Mouse (Mus musculus) lung, embryonic 15.5 days (tissue): Measurements from ENCODE around the gene Syne2. TPM values are rescaled to one million over a fixed set of nuclear protein-coding genes. Genes with fewer than 3 reads are reported as not detected.

Experiments used
- ATAC-seq: fragments of 200-750 bp; cut with Nextera tagmentation; 2 replicates; pipeline ENCODE4 v1.8.0; 2017; ENCODE audit warnings: moderate number of reproducible peaks, borderline replicate concordance; ENCODE audit not compliant: low FRiP score, low TSS enrichment; ENCODE audit errors: extremely low read depth
- H3K27ac ChIP-seq: fragments of 300-500 bp; sonication (generic); 2 replicates; pipeline ENCODE4 v1.5.1; 2015; ENCODE audit warnings: moderate library complexity, mild to moderate bottlenecking, inconsistent platforms
- H3K27me3 ChIP-seq: fragments of 300-500 bp; sonication (generic); 2 replicates; pipeline ENCODE4 v1.6.1; 2015; ENCODE audit warnings: inconsistent platforms
- H3K36me3 ChIP-seq: fragments of 300-500 bp; sonication (generic); 2 replicates; pipeline ENCODE4 v1.6.1; 2015; ENCODE audit warnings: inconsistent platforms
- H3K4me1 ChIP-seq: fragments of 300-500 bp; sonication (generic); 2 replicates; pipeline ENCODE4 v1.6.1; 2015; ENCODE audit warnings: inconsistent platforms
- H3K4me2 ChIP-seq: fragments of 300-500 bp; sonication (generic); 2 replicates; pipeline ENCODE4 v1.6.1; 2015; ENCODE audit warnings: inconsistent platforms, mild to moderate bottlenecking, moderate library complexity
- H3K4me3 ChIP-seq: fragments of 300-500 bp; sonication (generic); 2 replicates; pipeline ENCODE4 v1.5.1; 2015; ENCODE audit warnings: mild to moderate bottlenecking, inconsistent platforms
- H3K9ac ChIP-seq: fragments of 300-500 bp; sonication (generic); 2 replicates; pipeline ENCODE4 v1.6.1; 2015; ENCODE audit warnings: inconsistent platforms
- H3K9me3 ChIP-seq: fragments of 300-500 bp; sonication (generic); 2 replicates; pipeline ENCODE4 v1.6.1; 2016; ENCODE audit warnings: inconsistent platforms
- WGBS: fragments of 180-500 bp; shearing (Covaris S2); methylation state at CpG from one replicate; pipeline ENCODE4 v1.1.7; 2015; 5-methylcytosine and 5-hydroxymethylcytosine counted together
- polyA plus RNA-seq: library from polyadenylated mRNA; unstranded; fragments of >200 nt; fragmentation: Nextera tagmentation; extraction: Ambion mirVana; gene quantifications from 2 replicates; pipeline ENCODE4 v1.2.1, GENCODE M21; 2015

Syne2 gene
- polyA plus RNA-seq, 1 experiment from 2014 or later: 67.2 TPM

DNA sequence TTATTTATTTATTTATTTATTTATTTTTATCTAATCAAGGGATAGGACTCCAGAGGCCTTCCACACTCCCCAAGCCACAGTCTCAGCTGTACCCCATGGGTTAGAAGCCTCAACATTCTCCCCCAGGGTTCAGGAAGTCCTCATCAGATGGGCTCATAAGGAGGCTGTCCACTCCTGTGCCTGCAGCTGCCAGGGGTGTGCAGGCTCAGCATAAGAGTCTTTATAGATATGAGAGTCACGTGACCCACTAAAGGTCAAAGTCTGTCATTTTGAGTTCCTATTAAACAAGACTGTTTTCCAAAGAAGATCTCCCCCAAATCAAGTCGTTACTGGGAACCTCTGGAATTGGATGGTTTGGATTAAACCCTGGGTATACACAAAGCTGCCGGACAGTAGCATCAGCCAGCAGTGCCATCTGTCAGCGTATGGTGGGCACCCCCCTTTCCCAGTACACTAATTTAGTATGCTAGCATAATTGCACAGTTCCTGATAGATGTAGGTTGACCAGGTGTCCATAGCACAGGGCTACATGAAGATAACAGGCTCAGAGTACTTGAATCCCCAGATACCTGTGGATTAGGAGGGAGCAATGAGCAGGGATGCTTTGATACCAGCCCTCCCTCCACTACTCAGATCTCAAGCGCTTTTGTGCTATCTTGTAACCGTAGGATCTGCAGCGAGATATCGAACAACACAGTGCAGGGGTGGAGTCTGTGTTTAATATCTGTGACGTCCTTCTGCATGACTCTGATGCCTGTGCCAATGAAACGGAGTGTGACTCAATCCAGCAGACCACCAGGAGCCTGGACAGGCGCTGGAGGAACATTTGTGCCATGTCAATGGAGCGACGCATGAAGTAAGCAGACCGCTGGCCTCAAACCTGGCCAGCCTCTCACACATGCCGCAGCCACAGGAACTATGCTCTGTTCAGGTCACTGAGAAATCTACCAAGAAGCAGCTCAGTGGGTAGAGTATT lies 276.0 kb downstream of the Syne2 start:
- Histone ChIP-seq H3K9ac (no peak overlapping the region), H3K36me3 (peaks cover 30% of the 10 kb centered on the region), H3K4me3 (no peak overlapping the region), H3K4me2 (no peak overlapping the region), H3K27me3 (no peaks in the 10 kb centered on the region), H3K27ac (no peak overlapping the region), H3K9me3 (no peaks in the 10 kb centered on the region), H3K4me1 (peaks cover 17% of the 10 kb centered on the region)
- ATAC-seq: peak; percentile 41; the same call in 1 of the 2 replicates
- WGBS: 73% methylated on average over 15 of the region's 15 CpGs

DNA sequence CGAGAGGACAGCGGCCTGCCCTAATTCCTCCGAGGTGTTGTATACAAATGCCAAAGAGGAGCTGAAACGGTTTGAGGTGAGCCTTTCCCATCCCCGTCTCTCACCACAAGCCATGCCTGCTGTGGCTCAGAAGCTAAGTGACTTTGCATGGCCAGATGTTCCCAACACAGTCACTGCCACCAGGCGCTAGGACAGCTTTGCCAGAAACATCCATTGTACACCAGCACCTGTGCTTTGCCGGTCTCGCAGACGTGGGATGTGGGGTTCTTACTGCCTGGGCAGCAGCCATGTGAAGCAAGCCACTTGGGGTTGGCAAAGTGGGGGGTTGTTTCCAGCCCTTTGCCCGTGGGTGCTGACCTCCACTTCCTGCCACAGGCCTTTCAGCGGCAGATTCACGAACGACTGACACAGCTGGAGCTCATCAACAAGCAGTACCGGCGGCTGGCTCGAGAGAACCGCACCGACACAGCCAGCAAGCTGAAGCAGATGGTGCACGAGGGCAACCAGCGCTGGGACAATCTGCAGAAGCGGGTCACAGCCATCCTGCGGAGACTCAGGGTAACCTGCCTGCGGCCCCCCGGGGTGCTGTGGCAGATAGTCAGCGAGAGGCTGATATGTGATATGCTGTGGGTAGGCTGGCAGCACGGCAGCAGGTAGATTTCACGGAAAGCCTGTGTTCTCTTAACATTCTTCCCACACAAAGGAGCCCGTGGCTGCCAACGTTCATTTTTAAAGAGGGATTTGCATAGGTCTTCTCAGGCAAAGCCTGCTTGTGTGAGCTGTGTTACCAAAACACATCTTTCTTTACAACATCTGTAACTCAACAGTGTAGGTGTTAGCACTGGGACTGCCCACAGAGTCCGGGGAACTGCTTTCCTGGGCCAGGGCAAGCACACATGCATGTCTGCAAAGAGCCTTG lies 277.4 kb downstream of the Syne2 start:
- no peaks in the 10 kb centered on the region for H3K27me3 ChIP-seq
- no peak overlapping the region for H3K9ac ChIP-seq
- WGBS: 43% methylated on average over 30 of the region's 30 CpGs
- peak; percentile 66 for ATAC-seq
- H3K27ac ChIP-seq: no peak overlapping the region
- no peaks in the 10 kb centered on the region for H3K9me3 ChIP-seq
- no peak overlapping the region for H3K4me3 ChIP-seq
- H3K4me2 ChIP-seq: no peak overlapping the region
- peaks cover 42% of the 10 kb centered on the region for H3K36me3 ChIP-seq
- peaks cover 17% of the 10 kb centered on the region for H3K4me1 ChIP-seq

DNA sequence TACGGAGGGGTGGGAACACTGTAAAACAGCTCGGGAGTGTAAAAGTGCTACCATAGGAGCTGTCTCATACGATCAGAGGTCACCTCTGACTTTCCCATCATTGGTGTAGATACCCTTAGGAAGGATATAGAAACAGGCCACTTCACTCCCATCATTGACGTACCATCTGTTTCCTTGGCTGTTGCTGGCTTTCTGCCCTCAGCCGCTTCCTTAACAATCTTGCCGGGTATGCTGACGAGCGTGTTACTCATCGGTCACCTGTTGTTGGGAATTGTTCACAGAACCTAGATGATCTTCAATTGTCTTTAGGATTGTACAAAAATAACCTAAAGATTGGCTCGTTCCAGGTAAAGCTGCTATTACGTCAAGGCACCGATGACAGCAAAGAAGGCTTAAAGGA lies 284.7 kb downstream of the Syne2 start:
- no peaks in the 10 kb centered on the region for H3K27me3 ChIP-seq
- no peak for ATAC-seq
- no peak overlapping the region for H3K4me2 ChIP-seq
- H3K9ac ChIP-seq: no peak overlapping the region
- H3K9me3 ChIP-seq: no peaks in the 10 kb centered on the region
- H3K36me3 ChIP-seq: peaks cover 67% of the 10 kb centered on the region
- 90% methylated on average over 12 of the region's 12 CpGs for WGBS
- H3K4me3 ChIP-seq: no peak overlapping the region
- H3K27ac ChIP-seq: no peak overlapping the region
- no peaks in the 10 kb centered on the region for H3K4me1 ChIP-seq

DNA sequence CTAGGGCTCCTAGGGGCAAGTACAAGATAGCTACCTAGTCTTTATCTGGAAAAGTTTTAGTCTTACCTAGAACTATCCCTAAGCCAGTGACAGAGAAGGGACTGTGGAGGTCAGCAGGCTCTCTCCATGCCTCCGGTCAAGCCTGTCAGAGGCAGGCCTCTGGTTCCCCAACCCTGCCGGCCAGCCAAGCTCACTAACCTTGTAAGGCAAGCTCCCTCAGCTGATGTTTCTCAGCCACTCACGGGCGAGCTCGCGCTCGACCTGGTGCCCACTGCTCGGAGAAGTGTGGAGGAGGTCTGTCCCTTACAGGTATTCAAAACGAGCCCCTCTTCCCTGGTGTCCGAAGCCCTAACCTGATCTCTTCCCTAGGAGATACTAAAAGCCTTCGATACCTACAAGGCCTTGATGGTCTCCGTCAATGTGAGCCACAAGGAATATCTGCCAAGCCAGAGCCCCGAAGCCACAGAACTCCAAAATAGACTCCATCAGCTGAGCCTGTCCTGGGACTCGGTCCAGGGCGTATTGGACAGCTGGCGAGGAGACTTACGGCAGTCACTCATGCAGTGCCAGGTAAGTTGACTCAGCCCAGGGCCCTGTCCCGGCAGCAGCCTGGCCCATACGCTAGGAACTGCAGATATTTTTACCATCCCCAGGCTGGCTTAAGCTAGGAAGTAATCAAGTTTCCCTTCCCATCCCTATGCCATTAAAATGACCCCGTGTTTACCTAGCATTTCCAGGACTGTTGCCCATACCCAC lies 286.8 kb downstream of the Syne2 start:
- 93% methylated on average over 20 of the region's 20 CpGs for WGBS
- no peak overlapping the region for H3K4me3 ChIP-seq
- ATAC-seq: no peak
- no peaks in the 10 kb centered on the region for H3K27me3 ChIP-seq
- H3K9me3 ChIP-seq: no peaks in the 10 kb centered on the region
- no peak overlapping the region for H3K27ac ChIP-seq
- H3K4me1 ChIP-seq: no peaks in the 10 kb centered on the region
- peaks cover 68% of the 10 kb centered on the region for H3K36me3 ChIP-seq
- no peak overlapping the region for H3K9ac ChIP-seq
- H3K4me2 ChIP-seq: no peak overlapping the region

DNA sequence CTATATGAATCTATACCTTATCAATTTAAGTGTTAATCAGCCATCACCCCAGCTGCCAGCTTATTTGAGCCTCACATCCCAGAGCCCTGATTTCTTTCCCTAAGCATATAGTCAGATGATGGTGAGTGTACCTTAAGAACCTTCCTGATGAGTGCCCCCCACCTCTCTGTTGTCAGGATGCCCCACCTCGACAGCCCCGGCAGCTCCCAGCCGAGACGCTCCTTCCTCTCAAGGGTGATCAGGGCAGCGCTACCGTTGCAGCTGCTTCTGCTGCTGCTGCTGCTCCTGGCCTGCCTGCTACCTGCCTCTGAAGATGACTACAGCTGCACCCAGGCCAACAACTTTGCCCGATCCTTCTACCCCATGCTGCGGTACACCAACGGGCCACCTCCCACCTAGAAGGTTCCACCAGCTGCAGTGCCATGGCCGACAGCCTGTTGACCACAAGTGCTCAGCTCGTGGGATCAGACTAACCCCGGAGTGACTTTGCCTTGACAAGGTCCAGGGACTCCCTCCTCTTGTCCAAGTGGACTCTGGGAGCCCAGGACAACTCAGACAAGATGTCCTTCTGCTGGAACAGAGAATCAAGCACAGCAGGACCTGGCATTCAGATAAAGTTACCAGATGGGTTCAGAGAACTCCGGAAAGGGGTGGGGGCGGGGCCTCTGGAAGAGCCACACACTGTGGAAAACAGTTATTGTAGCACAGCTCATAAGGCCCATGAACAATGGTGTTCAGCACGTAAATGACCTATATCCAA lies 291.9 kb downstream of the Syne2 start:
- no peak overlapping the region for H3K4me2 ChIP-seq
- 89% methylated on average over 15 of the region's 15 CpGs for WGBS
- ATAC-seq: no peak
- no peak overlapping the region for H3K9ac ChIP-seq
- H3K4me3 ChIP-seq: no peak overlapping the region
- H3K27me3 ChIP-seq: no peaks in the 10 kb centered on the region
- H3K4me1 ChIP-seq: no peaks in the 10 kb centered on the region
- no peaks in the 10 kb centered on the region for H3K9me3 ChIP-seq
- H3K27ac ChIP-seq: no peak overlapping the region
- peaks cover 43% of the 10 kb centered on the region for H3K36me3 ChIP-seq

DNA sequence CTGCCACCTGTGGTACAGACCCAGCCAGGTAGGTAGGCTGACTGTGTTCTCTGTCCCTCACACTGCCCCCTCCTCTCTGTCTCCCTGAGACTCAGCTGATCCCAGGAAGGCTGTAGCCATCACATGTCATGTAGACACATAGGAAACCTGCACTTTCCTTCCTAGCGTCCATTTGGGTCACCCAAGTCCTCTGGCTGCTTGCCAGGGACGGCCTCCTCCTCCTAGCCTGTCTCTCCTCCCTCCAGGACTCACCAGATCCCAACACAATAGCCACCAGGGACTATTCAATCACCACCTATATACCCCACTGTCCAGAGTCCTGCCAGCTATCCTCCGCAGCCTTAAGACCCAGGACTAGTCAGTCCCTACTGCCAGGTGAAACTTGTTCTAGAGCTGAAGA lies 293.1 kb downstream of the Syne2 start:
- H3K27me3 ChIP-seq: no peaks in the 10 kb centered on the region
- 74% methylated on average over 3 of the region's 3 CpGs for WGBS
- no peak overlapping the region for H3K4me3 ChIP-seq
- no peaks in the 10 kb centered on the region for H3K4me1 ChIP-seq
- H3K4me2 ChIP-seq: no peak overlapping the region
- H3K27ac ChIP-seq: no peak overlapping the region
- H3K36me3 ChIP-seq: peaks cover 34% of the 10 kb centered on the region
- no peaks in the 10 kb centered on the region for H3K9me3 ChIP-seq
- no peak overlapping the region for H3K9ac ChIP-seq
- ATAC-seq: 0 out of 2 replicates have a peak, but pooled peaks have one; percentile 41

DNA sequence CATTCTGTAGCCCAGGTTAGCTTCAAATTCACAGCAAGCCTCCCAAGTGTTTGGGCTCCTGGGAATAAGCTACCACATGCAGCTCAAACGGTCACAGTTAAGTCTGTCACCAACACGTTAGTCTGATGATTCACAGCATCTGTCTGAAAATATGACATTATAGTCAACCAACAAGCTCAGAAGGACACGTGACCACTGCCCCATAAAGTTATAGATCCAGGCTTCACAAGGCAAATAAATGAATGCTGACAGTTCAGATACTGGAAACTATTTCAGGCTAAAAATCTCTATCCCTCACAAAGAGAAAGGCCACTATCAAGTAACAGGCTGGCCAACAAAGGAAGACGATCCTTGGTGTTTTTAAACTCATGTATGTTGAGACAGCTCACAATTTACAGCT lies 298.6 kb downstream of the Syne2 start:
- WGBS: 46% methylated on average over 4 of the region's 4 CpGs
- Histone ChIP-seq H3K4me3 (no peak overlapping the region), H3K4me2 (no peak overlapping the region), H3K4me1 (peaks cover 8% of the 10 kb centered on the region; the same call in 1 of the 2 replicates), H3K27me3 (no peaks in the 10 kb centered on the region), H3K36me3 (no peaks in the 10 kb centered on the region), H3K9ac (no peak overlapping the region), H3K27ac (no peak overlapping the region), H3K9me3 (no peaks in the 10 kb centered on the region)
- no peak for ATAC-seq

DNA sequence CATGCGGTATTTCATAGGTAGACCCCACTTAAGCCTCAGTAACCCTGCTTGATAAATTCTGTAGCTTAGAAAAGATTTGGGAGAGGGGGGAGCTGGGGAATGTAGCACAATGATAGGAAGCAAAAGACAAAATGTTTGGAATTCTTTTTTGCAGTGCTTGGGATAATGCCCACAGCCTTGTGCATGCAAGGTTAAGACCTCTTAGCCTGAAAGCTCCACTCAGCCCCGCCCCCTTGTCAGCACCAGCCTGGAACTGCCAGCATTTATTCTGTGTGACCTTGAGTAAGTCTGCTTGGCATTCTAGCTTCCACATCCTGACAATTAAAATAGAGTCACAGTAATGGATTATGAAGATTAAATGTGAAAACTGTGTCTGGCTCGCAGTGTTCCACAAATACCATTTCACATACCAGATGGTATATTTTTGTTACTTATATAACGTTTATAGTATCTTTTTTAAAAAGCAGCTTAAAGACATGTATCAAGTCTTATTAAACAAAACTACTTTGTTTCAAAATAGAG lies 299.8 kb downstream of the Syne2 start:
- no peaks in the 10 kb centered on the region for H3K36me3 ChIP-seq
- no peak overlapping the region for H3K4me3 ChIP-seq
- no peak overlapping the region for H3K27ac ChIP-seq
- no peak overlapping the region for H3K9ac ChIP-seq
- H3K27me3 ChIP-seq: no peaks in the 10 kb centered on the region
- no peak overlapping the region for H3K4me2 ChIP-seq
- H3K4me1 ChIP-seq: peaks cover 8% of the 10 kb centered on the region; the same call in 1 of the 2 replicates
- no peaks in the 10 kb centered on the region for H3K9me3 ChIP-seq
- 60% methylated on average over 4 of the region's 4 CpGs for WGBS
- no peak for ATAC-seq

DNA sequence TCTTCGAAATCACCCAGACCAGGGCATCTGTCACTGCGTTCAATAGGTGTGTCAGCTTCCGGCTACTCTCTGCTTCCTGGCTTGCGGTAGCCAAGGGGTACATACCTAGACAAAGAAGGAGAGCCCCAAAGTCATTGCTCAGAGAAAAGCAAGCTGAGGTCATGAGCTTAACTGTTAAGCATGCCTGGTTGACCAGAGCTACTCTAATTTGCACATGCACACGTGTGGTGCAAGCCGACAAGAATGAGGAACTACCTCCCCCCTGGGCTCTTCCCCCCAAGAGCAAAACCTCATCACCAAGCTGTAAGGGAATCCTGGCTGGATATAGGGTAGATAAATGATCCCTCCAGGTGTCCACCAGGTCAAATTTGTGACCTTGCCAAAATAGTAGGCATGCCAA lies 305.3 kb downstream of the Syne2 start:
- H3K4me3 ChIP-seq: no peak overlapping the region
- no peaks in the 10 kb centered on the region for H3K36me3 ChIP-seq
- H3K27ac ChIP-seq: no peak overlapping the region
- H3K9me3 ChIP-seq: no peaks in the 10 kb centered on the region
- H3K4me1 ChIP-seq: peaks cover 2% of the 10 kb centered on the region; the same call in 1 of the 2 replicates
- no peaks in the 10 kb centered on the region for H3K27me3 ChIP-seq
- H3K4me2 ChIP-seq: no peak overlapping the region
- no peak for ATAC-seq
- no peak overlapping the region for H3K9ac ChIP-seq
- 83% methylated on average over 6 of the region's 6 CpGs for WGBS

DNA sequence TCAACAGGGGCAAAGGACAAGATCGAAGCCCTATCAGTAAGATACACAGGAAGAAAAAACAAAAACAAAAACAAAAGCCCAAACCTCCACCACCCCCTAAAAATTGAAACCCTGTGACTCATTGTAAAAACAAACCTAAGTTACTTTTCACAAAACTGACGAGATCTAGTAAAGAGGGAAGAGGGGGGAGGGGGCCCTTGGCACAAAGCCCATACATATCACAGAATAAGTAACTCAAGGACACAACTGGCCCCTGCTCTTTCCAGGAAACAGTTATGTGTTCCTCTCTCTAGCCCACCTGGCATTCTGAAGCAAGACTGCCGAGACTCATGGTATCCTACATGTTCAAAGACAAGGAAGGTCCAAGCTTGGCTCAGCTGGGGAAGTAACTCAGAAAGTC lies 310.4 kb downstream of the Syne2 start:
- Histone ChIP-seq H3K9ac (no peak overlapping the region), H3K9me3 (no peaks in the 10 kb centered on the region), H3K27ac (no peak overlapping the region), H3K4me3 (no peak overlapping the region), H3K36me3 (no peaks in the 10 kb centered on the region), H3K4me1 (peaks cover 15% of the 10 kb centered on the region; the same call in 1 of the 2 replicates), H3K4me2 (no peak overlapping the region), H3K27me3 (no peaks in the 10 kb centered on the region)
- WGBS: 33% methylated on average over 3 of the region's 3 CpGs
- ATAC-seq: no peak
